Mouse (Mus musculus): ENCODE data around the gene Srrd. TPM values are rescaled to one million over a fixed set of nuclear protein-coding genes. Genes with fewer than 3 reads are reported as not detected.

Gene Srrd
- polyA plus RNA-seq, 1 experiment from 2014 or later, result 48.9 TPM

DNA sequence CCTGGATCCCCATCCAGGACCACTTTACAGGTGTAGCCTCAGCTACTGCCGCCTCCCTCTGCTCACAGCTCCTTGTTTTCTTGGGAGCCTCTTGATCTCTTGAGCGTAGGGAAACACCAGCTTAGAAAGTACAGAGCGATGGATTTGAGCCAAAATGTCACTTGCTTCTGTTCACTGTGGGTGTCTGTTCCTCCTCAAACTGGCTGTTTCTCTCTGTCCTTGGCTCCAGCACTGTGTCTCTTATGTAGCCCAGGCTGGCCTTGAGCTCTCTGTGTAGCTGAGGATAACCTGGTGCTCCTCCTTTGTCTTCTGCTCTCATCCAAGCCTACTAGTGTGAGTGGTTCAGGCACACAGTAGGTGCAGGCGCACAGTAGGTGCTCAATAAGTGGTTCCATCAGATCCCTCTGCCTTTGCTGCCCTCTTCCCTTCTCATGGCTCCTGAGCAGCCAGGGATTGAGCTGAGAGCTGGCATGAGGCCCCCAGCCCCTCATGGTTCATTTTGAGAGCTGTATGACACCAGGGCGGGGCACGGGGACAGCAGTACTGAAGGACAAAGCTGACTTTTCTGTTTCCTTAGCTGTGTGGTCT, 42.0 kb downstream of the Srrd start:
- Histone ChIP-seq H3K4me3 (no peak overlapping the region), H3K27me3 (ENCODE audit: poor library complexity, severe bottlenecking) (no peaks in the 10 kb centered on the region), H3K4me1 (peaks cover 19% of the 10 kb centered on the region), H3K27ac (no peak overlapping the region), H3K36me3 (replicated peaks) (peaks cover 5% of the 10 kb centered on the region), H3K9me3 (no peaks in the 10 kb centered on the region)
- no peak for DNase-seq (ENCODE audit: extremely low spot score, low spot score)
- WGBS, result 87% methylated on average over 6 of the region's 6 CpGs

DNA sequence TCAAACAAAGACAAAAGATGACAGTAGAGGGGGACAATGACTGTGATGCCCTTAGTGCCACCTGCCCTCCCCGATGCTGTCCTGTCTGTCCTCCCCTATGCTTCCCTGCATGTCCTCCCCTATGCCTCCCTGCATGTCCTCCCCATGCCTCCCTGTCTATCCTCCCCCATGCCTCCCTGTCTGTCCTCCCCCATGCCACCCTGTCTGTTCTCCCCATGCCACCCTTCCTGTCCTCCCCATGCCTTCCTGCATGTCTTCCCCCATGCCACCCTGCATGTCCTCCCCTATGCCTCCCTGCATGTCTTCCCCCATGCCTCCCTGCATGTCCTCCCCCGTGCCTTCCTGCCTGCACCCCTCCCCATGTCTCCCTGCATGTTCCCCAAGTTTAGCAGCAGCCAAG, 42.7 kb downstream of the Srrd start:
- no peaks in the 10 kb centered on the region for H3K27me3 ChIP-seq (ENCODE audit: poor library complexity, severe bottlenecking)
- peak overlapping the region; percentile 15; the same call in 1 of the 2 replicates for H3K27ac ChIP-seq
- H3K36me3 ChIP-seq (replicated peaks), result no peaks in the 10 kb centered on the region; the same call in 1 of the 2 replicates
- WGBS, result 85% methylated on average over 2 of the region's 2 CpGs
- H3K9me3 ChIP-seq, result no peaks in the 10 kb centered on the region
- peaks cover 26% of the 10 kb centered on the region for H3K4me1 ChIP-seq
- no peak for DNase-seq (ENCODE audit: extremely low spot score, low spot score)
- H3K4me3 ChIP-seq, result no peak overlapping the region

DNA sequence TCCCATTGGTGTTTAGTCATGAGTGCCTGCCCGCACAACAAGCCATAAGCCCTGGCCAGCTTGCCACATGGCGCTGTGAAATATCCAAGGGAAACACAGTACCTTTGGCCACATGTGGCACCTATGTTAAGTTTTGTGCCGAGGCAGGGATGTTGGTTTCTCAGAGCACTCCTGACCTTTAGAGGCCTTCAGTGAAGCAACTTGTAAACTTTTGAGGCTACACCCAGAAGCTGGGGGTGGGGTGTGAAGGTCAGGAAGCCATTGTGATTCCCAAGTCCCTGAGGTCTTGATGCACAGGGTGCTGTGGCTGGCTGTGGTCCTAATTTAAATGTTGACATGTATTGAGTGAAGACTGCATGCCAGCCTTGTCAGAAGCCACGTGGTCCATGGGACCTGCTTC, 43.4 kb downstream of the Srrd start:
- DNase-seq (ENCODE audit: extremely low spot score, low spot score), result no peak
- Histone ChIP-seq H3K4me3 (no peak overlapping the region), H3K36me3 (replicated peaks) (no peaks in the 10 kb centered on the region), H3K27ac (no peak overlapping the region), H3K9me3 (no peaks in the 10 kb centered on the region), H3K27me3 (ENCODE audit: poor library complexity, severe bottlenecking) (no peaks in the 10 kb centered on the region), H3K4me1 (peaks cover 33% of the 10 kb centered on the region)
- WGBS, result 84% methylated on average over 4 of the region's 4 CpGs

DNA sequence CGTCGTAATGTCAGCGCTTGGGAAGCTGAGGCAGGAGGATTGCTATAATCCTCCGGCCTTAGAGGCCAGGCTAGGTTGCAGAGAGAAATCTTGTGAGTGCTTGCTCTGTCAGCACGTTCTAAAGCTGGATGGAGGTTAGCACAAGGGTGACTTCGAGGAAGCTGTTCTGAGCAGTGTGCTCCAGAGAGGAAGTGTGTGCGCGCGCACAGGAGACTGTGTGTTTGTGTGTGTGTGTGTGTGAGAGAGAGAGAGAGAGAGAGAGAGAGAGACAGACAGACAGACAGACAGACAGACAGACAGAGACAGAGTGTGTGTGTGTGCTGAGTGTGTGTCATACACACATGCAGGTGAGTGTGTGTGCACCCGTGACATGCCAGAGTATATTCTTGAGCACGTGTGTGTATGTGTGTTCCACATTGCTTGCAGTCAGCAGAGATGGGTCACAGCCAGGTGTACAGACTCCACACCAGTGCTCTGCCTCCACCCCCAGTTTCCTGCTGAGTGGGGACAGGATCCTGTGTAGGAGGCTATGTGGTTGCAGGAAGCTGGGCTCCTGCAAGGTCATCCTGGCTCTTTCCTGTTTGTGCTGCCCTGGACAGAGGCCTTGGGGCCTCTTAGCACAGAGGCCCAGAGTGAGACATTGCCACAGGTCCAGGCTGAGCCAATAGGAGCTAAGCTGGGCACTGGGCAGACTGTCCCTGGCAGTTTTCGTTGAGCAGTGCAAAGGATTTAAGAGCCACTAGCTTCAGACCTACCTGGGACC, 44.4 kb downstream of the Srrd start:
- H3K27me3 ChIP-seq (ENCODE audit: poor library complexity, severe bottlenecking), result no peaks in the 10 kb centered on the region
- H3K9me3 ChIP-seq, result no peaks in the 10 kb centered on the region
- whole genome bisulfite sequencing, result 89% methylated on average over 12 of the region's 12 CpGs
- no peak overlapping the region for H3K4me3 ChIP-seq
- H3K4me1 ChIP-seq, result peaks cover 37% of the 10 kb centered on the region
- H3K27ac ChIP-seq, result 0 out of 2 replicates have a peak overlapping the region, but pooled peaks have one; percentile 8
- DNase-seq (ENCODE audit: extremely low spot score, low spot score), result no peak
- no peaks in the 10 kb centered on the region for H3K36me3 ChIP-seq (replicated peaks)

GRCm38 (mm10) chr5:112297257-112297656, 45.6 kb downstream of the Srrd start:
- H3K9me3 ChIP-seq, result no peaks in the 10 kb centered on the region
- H3K36me3 ChIP-seq (replicated peaks), result no peaks in the 10 kb centered on the region
- no peaks in the 10 kb centered on the region for H3K27me3 ChIP-seq (ENCODE audit: poor library complexity, severe bottlenecking)
- no peak for DNase-seq (ENCODE audit: extremely low spot score, low spot score)
- H3K4me3 ChIP-seq, result no peak overlapping the region
- no peak overlapping the region for H3K27ac ChIP-seq
- H3K4me1 ChIP-seq, result peaks cover 43% of the 10 kb centered on the region
- WGBS, result 90% methylated on average over 2 of the region's 2 CpGs

GRCm38 (mm10) chr5:112296404-112297181, 46.2 kb downstream of the Srrd start:
- 95% methylated on average over 6 of the region's 6 CpGs for WGBS
- Histone ChIP-seq H3K4me3 (no peak overlapping the region), H3K27ac (no peak overlapping the region), H3K9me3 (no peaks in the 10 kb centered on the region), H3K4me1 (peaks cover 45% of the 10 kb centered on the region), H3K36me3 (replicated peaks) (no peaks in the 10 kb centered on the region), H3K27me3 (ENCODE audit: poor library complexity, severe bottlenecking) (no peaks in the 10 kb centered on the region)
- DNase-seq (ENCODE audit: extremely low spot score, low spot score), result no peak

DNA sequence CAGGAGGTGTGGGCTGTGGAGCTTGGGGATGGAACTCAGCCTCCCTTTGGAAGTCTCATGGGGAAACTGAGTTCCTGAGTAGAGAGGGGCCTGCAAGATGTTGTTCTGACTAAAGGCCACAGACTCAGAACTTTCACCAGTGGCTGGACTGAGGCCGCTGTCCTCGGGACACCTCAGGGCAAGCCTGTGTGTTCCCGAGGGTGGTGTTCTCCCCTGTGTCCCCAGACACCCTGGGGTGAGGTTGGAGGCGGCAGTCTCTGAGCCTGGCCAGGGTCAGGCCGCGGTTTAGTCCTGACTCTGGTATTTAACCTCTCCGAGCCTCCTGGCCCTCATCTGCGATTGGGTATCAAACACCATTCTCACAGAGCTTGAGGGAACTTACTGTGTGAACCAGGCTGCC, 47.3 kb downstream of the Srrd start:
- 56% methylated on average over 8 of the region's 8 CpGs for WGBS
- DNase-seq (ENCODE audit: extremely low spot score, low spot score), result no peak

GRCm38 (mm10) chr5:112295162-112295561, 47.7 kb downstream of the Srrd start:
- Histone ChIP-seq H3K9me3 (no peaks in the 10 kb centered on the region), H3K4me3 (no peak overlapping the region), H3K36me3 (replicated peaks) (no peaks in the 10 kb centered on the region), H3K27ac (peak overlapping the region; percentile 40; the same call in 1 of the 2 replicates), H3K27me3 (ENCODE audit: poor library complexity, severe bottlenecking) (no peaks in the 10 kb centered on the region), H3K4me1 (peaks cover 41% of the 10 kb centered on the region)
- DNase-seq (ENCODE audit: extremely low spot score, low spot score), result no peak
- WGBS, result 39% methylated on average over 8 of the region's 8 CpGs

More for the DNA sequence above, 47.3 kb downstream of the Srrd start:
- no peaks in the 10 kb centered on the region for H3K9me3 ChIP-seq
- peaks cover 45% of the 10 kb centered on the region for H3K4me1 ChIP-seq
- H3K27ac ChIP-seq, result 0 out of 2 replicates have a peak overlapping the region, but pooled peaks have one; percentile 40
- H3K27me3 ChIP-seq (ENCODE audit: poor library complexity, severe bottlenecking), result no peaks in the 10 kb centered on the region
- no peak overlapping the region for H3K4me3 ChIP-seq
- no peaks in the 10 kb centered on the region for H3K36me3 ChIP-seq (replicated peaks)

- DNase-seq (ENCODE audit: extremely low spot score, low spot score), result no peak
- no peaks in the 10 kb centered on the region for H3K27me3 ChIP-seq (ENCODE audit: poor library complexity, severe bottlenecking)
- no peak overlapping the region for H3K4me3 ChIP-seq
- WGBS, result 69% methylated on average over 4 of the region's 4 CpGs
- H3K27ac ChIP-seq, result peak overlapping the region; percentile 40
- no peaks in the 10 kb centered on the region for H3K36me3 ChIP-seq (replicated peaks)
- H3K9me3 ChIP-seq, result no peaks in the 10 kb centered on the region
- peaks cover 38% of the 10 kb centered on the region for H3K4me1 ChIP-seq
Measured at GRCm38 (mm10) chr5:112294696-112295095, 48.1 kb downstream of the Srrd start.

- peaks cover 42% of the 10 kb centered on the region for H3K4me1 ChIP-seq
- no peaks in the 10 kb centered on the region for H3K27me3 ChIP-seq (ENCODE audit: poor library complexity, severe bottlenecking)
- no peak overlapping the region for H3K27ac ChIP-seq
- no peaks in the 10 kb centered on the region for H3K9me3 ChIP-seq
- 84% methylated on average over 2 of the region's 2 CpGs for WGBS
- no peak for DNase-seq (ENCODE audit: extremely low spot score, low spot score)
- H3K36me3 ChIP-seq (replicated peaks), result no peaks in the 10 kb centered on the region
- H3K4me3 ChIP-seq, result no peak overlapping the region
Measured at GRCm38 (mm10) chr5:112293800-112294199, 49.0 kb downstream of the Srrd start.

- Histone ChIP-seq H3K27ac (no peak overlapping the region), H3K9me3 (no peaks in the 10 kb centered on the region), H3K36me3 (replicated peaks) (no peaks in the 10 kb centered on the region), H3K4me3 (no peak overlapping the region), H3K4me1 (peaks cover 54% of the 10 kb centered on the region), H3K27me3 (ENCODE audit: poor library complexity, severe bottlenecking) (no peaks in the 10 kb centered on the region)
- DNase-seq (ENCODE audit: extremely low spot score, low spot score), result no peak
- WGBS, result 88% methylated on average over 17 of the region's 17 CpGs
Measured at GRCm38 (mm10) chr5:112292343-112292980, 50.4 kb downstream of the Srrd start.

GRCm38 (mm10) chr5:112291866-112292265, 51.0 kb downstream of the Srrd start:
- no peaks in the 10 kb centered on the region for H3K27me3 ChIP-seq (ENCODE audit: poor library complexity, severe bottlenecking)
- H3K9me3 ChIP-seq, result no peaks in the 10 kb centered on the region
- no peak overlapping the region for H3K27ac ChIP-seq
- H3K4me1 ChIP-seq, result peaks cover 53% of the 10 kb centered on the region
- WGBS, result 91% methylated on average over 5 of the region's 5 CpGs
- no peak for DNase-seq (ENCODE audit: extremely low spot score, low spot score)
- no peaks in the 10 kb centered on the region for H3K36me3 ChIP-seq (replicated peaks)
- no peak overlapping the region for H3K4me3 ChIP-seq

Data from forebrain, embryonic 10.5 days (tissue).